Mouse (Mus musculus) limb, embryonic 12.5 days (tissue): ENCODE results near the gene Gm11562. TPM values are rescaled to one million over a fixed set of nuclear protein-coding genes. Genes with fewer than 3 reads are reported as not detected.
A peak's percentile ranks its signal among the peaks of the same experiment; 100 is the strongest.

ENCODE experiments used
- ATAC-seq: fragments of 200-750 bp; cut with Nextera tagmentation; 2 replicates; pipeline ENCODE4 v1.8.0; 2017; ENCODE audit warnings: low read depth, moderate TSS enrichment; ENCODE audit not compliant: insufficient number of reproducible peaks, insufficient read depth, low FRiP score, low TSS enrichment
- H3K27ac ChIP-seq: fragments of 300-500 bp; sonication (generic); 2 replicates; pipeline ENCODE4 v1.5.1; 2016; ENCODE audit warnings: mild to moderate bottlenecking, moderate library complexity
- H3K27me3 ChIP-seq: fragments of 300-500 bp; sonication (generic); 2 replicates; pipeline ENCODE4 v1.6.1; 2016; ENCODE audit warnings: mild to moderate bottlenecking, moderate library complexity
- H3K36me3 ChIP-seq: fragments of 300-500 bp; sonication (generic); 2 replicates; pipeline ENCODE4 v1.6.1; 2016; ENCODE audit warnings: mild to moderate bottlenecking, moderate library complexity
- H3K4me1 ChIP-seq: fragments of 300-500 bp; sonication (generic); replicated peaks from 2 replicates; pipeline ENCODE4 v1.6.1; 2016
- H3K4me2 ChIP-seq: fragments of 300-500 bp; sonication (generic); 2 replicates; pipeline ENCODE4 v1.6.1; 2016; ENCODE audit warnings: mild to moderate bottlenecking, moderate library complexity
- H3K4me3 ChIP-seq: fragments of 300-500 bp; sonication (generic); replicated peaks from 2 replicates; pipeline ENCODE4 v1.5.1; 2016; ENCODE audit warnings: mild to moderate bottlenecking
- H3K9ac ChIP-seq: fragments of 300-500 bp; sonication (generic); replicated peaks from 2 replicates; pipeline ENCODE4 v1.6.1; 2016; ENCODE audit warnings: mild to moderate bottlenecking, moderate library complexity
- H3K9me3 ChIP-seq: fragments of 300-500 bp; sonication (generic); 2 replicates; pipeline ENCODE4 v1.6.1; 2016; ENCODE audit warnings: mild to moderate bottlenecking, moderate library complexity
- WGBS: fragments of 180-500 bp; shearing (Covaris S2); methylation state at CpG from one replicate; pipeline ENCODE4 v1.1.7; 2016; 5-methylcytosine and 5-hydroxymethylcytosine counted together
- polyA plus RNA-seq: library from polyadenylated mRNA; unstranded; fragments of >200 nt; fragmentation: Nextera tagmentation; extraction: Ambion mirVana; gene quantifications from 2 replicates; pipeline ENCODE4 v1.2.1, GENCODE M21; 2016

The Gm11562 gene
- polyA plus RNA-seq, 1 experiment from 2014 or later = not detected

- Histone ChIP-seq H3K27me3 (no peaks in the 10 kb centered on the region), H3K4me2 (no peak overlapping the region), H3K9me3 (no peaks in the 10 kb centered on the region), H3K27ac (no peak overlapping the region), H3K9ac (no peak overlapping the region), H3K4me1 (no peaks in the 10 kb centered on the region), H3K36me3 (no peaks in the 10 kb centered on the region), H3K4me3 (no peak overlapping the region)
- ATAC-seq = no peak
- 88% methylated on average over 7 of the region's 7 CpGs for WGBS
Measured at GRCm38 (mm10) chr11:99585096-99585495, 35.1 kb downstream of the Gm11562 start.

- Histone ChIP-seq H3K27me3 (no peaks in the 10 kb centered on the region), H3K4me3 (no peak within 1 kb of the TSS), H3K9ac (no peak within 1 kb of the TSS), H3K36me3 (no peaks in the 10 kb centered on the region), H3K9me3 (no peaks in the 10 kb centered on the region), H3K4me1 (no peaks in the 10 kb centered on the region), H3K4me2 (no peak within 1 kb of the TSS), H3K27ac (no peak within 1 kb of the TSS)
- no peak for ATAC-seq
- WGBS = 67% methylated on average over 5 of the region's 5 CpGs
Measured at GRCm38 (mm10) chr11:99583245-99583704, 37.0 kb downstream of the Gm11562 start, which contains the start of gene Krtap1-4. Gene Krtap1-4, minus strand, starts transcription at chr11:99583654.

GRCm38 (mm10) chr11:99581564-99581963 lies 38.7 kb downstream of the Gm11562 start:
- Histone ChIP-seq H3K9me3 (no peaks in the 10 kb centered on the region), H3K9ac (no peak overlapping the region), H3K27ac (no peak overlapping the region), H3K27me3 (no peaks in the 10 kb centered on the region), H3K4me2 (no peak overlapping the region), H3K4me1 (no peaks in the 10 kb centered on the region), H3K36me3 (no peaks in the 10 kb centered on the region), H3K4me3 (no peak overlapping the region)
- ATAC-seq = no peak
- WGBS = 86% methylated on average over 6 of the region's 6 CpGs

- Histone ChIP-seq H3K4me1 (no peaks in the 10 kb centered on the region), H3K9ac (no peak overlapping the region), H3K27ac (no peak overlapping the region), H3K4me2 (no peak overlapping the region), H3K36me3 (no peaks in the 10 kb centered on the region), H3K27me3 (no peaks in the 10 kb centered on the region), H3K9me3 (no peaks in the 10 kb centered on the region), H3K4me3 (no peak overlapping the region)
- no peak for ATAC-seq
- WGBS = 91% methylated on average over 5 of the region's 5 CpGs
Measured at GRCm38 (mm10) chr11:99581051-99581450, 39.2 kb downstream of the Gm11562 start.

- H3K4me2 ChIP-seq = no peak within 1 kb of the TSS
Measured at GRCm38 (mm10) chr11:99580636-99581035, 39.6 kb downstream of the Gm11562 start, which contains the start of gene Krtap1-5. Gene Krtap1-5, minus strand, starts transcription at chr11:99581016.

GRCm38 (mm10) chr11:99574106-99574505 lies 46.1 kb downstream of the Gm11562 start:
- WGBS = 5% methylated on average over 7 of the region's 7 CpGs
- H3K9me3 ChIP-seq = no peaks in the 10 kb centered on the region
- no peak overlapping the region for H3K27ac ChIP-seq
- no peaks in the 10 kb centered on the region for H3K4me1 ChIP-seq
- 0 out of 2 replicates have a peak overlapping the region, but pooled peaks have one; percentile 15 for H3K4me3 ChIP-seq
- no peaks in the 10 kb centered on the region for H3K36me3 ChIP-seq
- H3K9ac ChIP-seq = peak overlapping the region; percentile 42; the same call in 1 of the 2 replicates
- ATAC-seq = peak; percentile 52; the same call in 1 of the 2 replicates
- no peaks in the 10 kb centered on the region for H3K27me3 ChIP-seq
- peak overlapping the region; percentile 45 for H3K4me2 ChIP-seq

More at GRCm38 (mm10) chr11:99580636-99581035, 39.6 kb downstream of the Gm11562 start, which contains the start of gene Krtap1-5:
- ATAC-seq = no peak
- WGBS = 90% methylated on average over 6 of the region's 6 CpGs
- Histone ChIP-seq H3K9me3 (no peaks in the 10 kb centered on the region), H3K4me1 (no peaks in the 10 kb centered on the region), H3K27me3 (no peaks in the 10 kb centered on the region), H3K36me3 (no peaks in the 10 kb centered on the region), H3K27ac (no peak within 1 kb of the TSS), H3K9ac (no peak within 1 kb of the TSS), H3K4me3 (no peak within 1 kb of the TSS)

- H3K27ac ChIP-seq = no peak overlapping the region
- no peak overlapping the region for H3K4me3 ChIP-seq
- H3K4me2 ChIP-seq = no peak overlapping the region
- H3K27me3 ChIP-seq = no peaks in the 10 kb centered on the region
- H3K36me3 ChIP-seq = no peaks in the 10 kb centered on the region
- 75% methylated on average over 4 of the region's 4 CpGs for WGBS
- H3K4me1 ChIP-seq = no peaks in the 10 kb centered on the region
- no peaks in the 10 kb centered on the region for H3K9me3 ChIP-seq
- no peak for ATAC-seq
- no peak overlapping the region for H3K9ac ChIP-seq
Measured at GRCm38 (mm10) chr11:99573164-99573563, 47.1 kb downstream of the Gm11562 start.

Other genes with a start within 250 kb of the Gm11562 start
- gene Krt28, start 245.5 kb downstream of the Gm11562 start, polyA plus RNA-seq = 0.13 TPM in 1 of 2 replicates, not detected in the other
- 34.3 and 35.3 TPM in 2 replicates for gene Krt10, start 231.1 kb downstream of the Gm11562 start, polyA plus RNA-seq
- gene Krt12, start 198.2 kb downstream of the Gm11562 start, polyA plus RNA-seq = not detected in 2 replicates
- 0.18 and 0.42 TPM in 2 replicates for gene Krt20, start 182.3 kb downstream of the Gm11562 start, polyA plus RNA-seq
- gene Krt23, start 127.3 kb downstream of the Gm11562 start, polyA plus RNA-seq = 0.18 and 0.26 TPM in 2 replicates
- not detected in 2 replicates for gene Krt39, start 99.1 kb downstream of the Gm11562 start, polyA plus RNA-seq
- not detected in 2 replicates for gene Krt40, start 77.3 kb downstream of the Gm11562 start, polyA plus RNA-seq
- gene Krtap3-3, start 69.6 kb downstream of the Gm11562 start, polyA plus RNA-seq = not detected in 2 replicates
- gene Krtap3-2, start 63.6 kb downstream of the Gm11562 start, polyA plus RNA-seq = not detected in 2 replicates
- not detected in 2 replicates for gene Gm11939, start 61.0 kb downstream of the Gm11562 start, polyA plus RNA-seq
- gene Krtap3-1, start 53.8 kb downstream of the Gm11562 start, polyA plus RNA-seq = not detected in 2 replicates
- not detected in 2 replicates for gene Krtap1-5, start 39.4 kb downstream of the Gm11562 start, polyA plus RNA-seq
- gene Krtap1-4, start 36.8 kb downstream of the Gm11562 start, polyA plus RNA-seq = not detected in 2 replicates
- gene Krtap1-3, start 29.1 kb downstream of the Gm11562 start, polyA plus RNA-seq = not detected in 2 replicates
- gene Krtap9-3, start 22.3 kb downstream of the Gm11562 start, polyA plus RNA-seq = not detected in 2 replicates
- gene Gm11938, start 17.1 kb downstream of the Gm11562 start, polyA plus RNA-seq = not detected in 2 replicates
- gene Gm11937, start 10.2 kb downstream of the Gm11562 start, polyA plus RNA-seq = not detected in 2 replicates
- gene Krtap2-4, start 5.6 kb downstream of the Gm11562 start, polyA plus RNA-seq = not detected in 2 replicates
- not detected in 2 replicates for gene Krtap4-1, start 7.8 kb upstream of the Gm11562 start, polyA plus RNA-seq
- gene Krtap4-2, start 14.6 kb upstream of the Gm11562 start, polyA plus RNA-seq = not detected in 2 replicates
- gene Krtap4-7, start 23.7 kb upstream of the Gm11562 start, polyA plus RNA-seq = not detected in 2 replicates
- gene Gm11555, start 29.8 kb upstream of the Gm11562 start, polyA plus RNA-seq = not detected in 2 replicates
- gene Gm11563, start 38.5 kb upstream of the Gm11562 start, polyA plus RNA-seq = not detected in 2 replicates
- gene Krtap4-6, start 45.5 kb upstream of the Gm11562 start, polyA plus RNA-seq = not detected in 2 replicates
- not detected in 2 replicates for gene Gm14190, start 70.3 kb upstream of the Gm11562 start, polyA plus RNA-seq
- not detected in 2 replicates for gene Gm14180, start 113.9 kb upstream of the Gm11562 start, polyA plus RNA-seq
- not detected in 2 replicates for gene Gm11595, start 152.5 kb upstream of the Gm11562 start, polyA plus RNA-seq
- not detected in 2 replicates for gene Krtap4-8, start 160.3 kb upstream of the Gm11562 start, polyA plus RNA-seq
- gene Krtap4-9, start 164.8 kb upstream of the Gm11562 start, polyA plus RNA-seq = not detected in 2 replicates
- not detected in 2 replicates for gene Gm11596, start 173.0 kb upstream of the Gm11562 start, polyA plus RNA-seq
- gene Gm11569, start 178.5 kb upstream of the Gm11562 start, polyA plus RNA-seq = not detected in 2 replicates
- not detected in 2 replicates for gene Gm11554, start 184.0 kb upstream of the Gm11562 start, polyA plus RNA-seq
- gene Krtap4-13, start 189.5 kb upstream of the Gm11562 start, polyA plus RNA-seq = not detected in 2 replicates
- gene Gm11564, start 195.2 kb upstream of the Gm11562 start, polyA plus RNA-seq = not detected in 2 replicates
- not detected in 2 replicates for gene 2300003K06Rik, start 217.6 kb upstream of the Gm11562 start, polyA plus RNA-seq
- gene Krtap4-16, start 231.2 kb upstream of the Gm11562 start, polyA plus RNA-seq = not detected in 2 replicates
- gene Gm11568, start 237.5 kb upstream of the Gm11562 start, polyA plus RNA-seq = not detected in 2 replicates
- not detected in 2 replicates for gene Gm11559, start 244.0 kb upstream of the Gm11562 start, polyA plus RNA-seq